Mouse (Mus musculus): ENCODE measurements around the gene Pink1.

DNA sequence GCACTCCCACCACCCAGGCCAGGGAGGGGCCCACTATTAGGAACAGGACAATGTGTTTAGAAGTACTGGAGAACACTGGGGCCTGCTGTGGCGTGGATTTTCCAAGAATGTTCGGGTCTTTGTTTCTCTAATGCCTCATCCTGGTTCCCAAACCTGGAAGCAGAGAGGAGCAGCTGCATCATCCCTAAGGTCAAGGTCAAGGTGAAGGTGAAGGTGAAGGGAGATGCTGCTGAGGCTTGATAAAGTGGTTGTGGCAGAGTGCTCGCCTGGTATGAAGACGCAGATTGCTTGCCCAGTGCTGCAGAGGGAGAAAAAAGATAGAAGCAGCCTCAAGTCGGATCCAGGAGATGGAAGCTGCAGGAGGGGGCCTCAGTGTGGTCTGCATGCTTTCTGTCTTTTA lies 25.7 kb upstream of the Pink1 start:
- TF ChIP-seq CTCF (IDR thresholded peaks at IDR 0.05; ENCODE audit: low read depth) = no peak
- TF ChIP-seq EP300 (IDR thresholded peaks at IDR 0.05; ENCODE audit: low read depth) = no peak

All from heart, postnatal 0 days (tissue).